Mouse (Mus musculus): ENCODE results near the gene 4933402N03Rik. TPM values are rescaled to one million over a fixed set of nuclear protein-coding genes. Genes with fewer than 3 reads are reported as not detected.
A peak's percentile ranks its signal among the peaks of the same experiment; 100 is the strongest.

4933402N03Rik gene
- total RNA-seq (2021) = not detected in 2 replicates
- long read RNA-seq, experiment 1 = 0 reads
- long read RNA-seq, experiment 2 = 0 reads

- DNase-seq = no peak
Observed at GRCm38 (mm10) chr7:131146214-131146613, at the start of gene 4933402N03Rik. 4933402N03Rik (minus strand) TSS chr7:131146314.

- no peak for DNase-seq
Observed at GRCm38 (mm10) chr7:131187996-131188395, 41.9 kb upstream of the 4933402N03Rik start.

GRCm38 (mm10) chr7:131187047-131187446, 40.9 kb upstream of the 4933402N03Rik start:
- no peak for DNase-seq

- DNase-seq = no peak
Observed at GRCm38 (mm10) chr7:131184339-131184738, 38.2 kb upstream of the 4933402N03Rik start.

GRCm38 (mm10) chr7:131182685-131183084, 36.6 kb upstream of the 4933402N03Rik start:
- DNase-seq = peak; percentile 68

- DNase-seq = no peak
Observed at GRCm38 (mm10) chr7:131174121-131174520, 28.0 kb upstream of the 4933402N03Rik start, which contains the start of gene 5430419D17Rik. 5430419D17Rik (plus strand) TSS chr7:131174402.

- no peak for DNase-seq
Observed at GRCm38 (mm10) chr7:131169099-131169498, 23.0 kb upstream of the 4933402N03Rik start.

- no peak for DNase-seq
Observed at GRCm38 (mm10) chr7:131167771-131168170, 21.7 kb upstream of the 4933402N03Rik start.

GRCm38 (mm10) chr7:131162251-131162650, 16.1 kb upstream of the 4933402N03Rik start:
- no peak for DNase-seq

- DNase-seq = no peak
Observed at GRCm38 (mm10) chr7:131153044-131153443, 6.9 kb upstream of the 4933402N03Rik start.

- no peak for DNase-seq
Observed at GRCm38 (mm10) chr7:131150179-131150578, 4.1 kb upstream of the 4933402N03Rik start.

- DNase-seq = no peak
Observed at GRCm38 (mm10) chr7:131133181-131133580, 12.9 kb downstream of the 4933402N03Rik start.

- no peak for DNase-seq
Observed at GRCm38 (mm10) chr7:131130021-131130420, 16.1 kb downstream of the 4933402N03Rik start.

GRCm38 (mm10) chr7:131122210-131122807, 23.8 kb downstream of the 4933402N03Rik start:
- DNase-seq = no peak

- DNase-seq = no peak
Observed at GRCm38 (mm10) chr7:131114434-131114833, 31.7 kb downstream of the 4933402N03Rik start.

GRCm38 (mm10) chr7:131113676-131114075, 32.4 kb downstream of the 4933402N03Rik start:
- DNase-seq = peak; percentile 29

GRCm38 (mm10) chr7:131112486-131112885, 33.6 kb downstream of the 4933402N03Rik start:
- DNase-seq = peak; percentile 58

Other genes with a start within 250 kb of the 4933402N03Rik start
- gene Htra1, start 210.2 kb downstream of the 4933402N03Rik start, total RNA-seq (2021) = 77.0 and 81.6 TPM in 2 replicates
- gene Dmbt1, start 114.3 kb downstream of the 4933402N03Rik start, total RNA-seq (2021) = 0.64 TPM in 1 of 2 replicates, not detected in the other
- gene 5430419D17Rik, start 28.1 kb upstream of the 4933402N03Rik start, total RNA-seq (2021) = not detected in 2 replicates
- not detected in 2 replicates for gene Cuzd1, start 176.0 kb upstream of the 4933402N03Rik start, total RNA-seq (2021)
- gene Fam24b, start 183.2 kb upstream of the 4933402N03Rik start, total RNA-seq (2021) = not detected in 2 replicates
- gene Fam24a, start 187.6 kb upstream of the 4933402N03Rik start, total RNA-seq (2021) = not detected in 2 replicates
- gene 2310057M21Rik, start 216.4 kb upstream of the 4933402N03Rik start, total RNA-seq (2021) = 19.9 and 23.1 TPM in 2 replicates
- 37.2 and 39.6 TPM in 2 replicates for gene Pstk, start 224.8 kb upstream of the 4933402N03Rik start, total RNA-seq (2021)

Measured in adrenal gland, postnatal 14 days (tissue).